Mouse (Mus musculus): ENCODE results near the gene Myb. TPM values are rescaled to one million over a fixed set of nuclear protein-coding genes. Genes with fewer than 3 reads are reported as not detected.

Gene Myb
- polyA plus RNA-seq, 1 experiment from 2014 or later: 0.87 TPM

DNA sequence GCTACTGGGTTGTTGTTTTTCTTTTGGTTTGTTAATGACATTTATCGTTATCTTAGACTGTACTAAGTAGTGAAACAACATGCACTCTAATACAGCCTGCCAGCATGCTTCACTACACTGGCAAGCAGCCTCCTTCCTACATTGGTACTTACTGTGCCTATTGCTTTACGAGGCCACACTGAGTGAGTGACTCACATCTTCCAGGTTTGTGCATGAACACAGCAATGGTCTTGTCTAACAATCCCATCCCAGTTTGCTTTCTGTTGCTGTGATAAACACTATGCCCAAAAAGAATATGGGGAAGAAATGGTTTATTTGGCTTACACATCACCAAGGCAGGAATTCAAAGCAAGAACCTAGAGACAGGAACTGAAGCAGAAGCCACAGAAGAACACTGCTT is 55.6 kb downstream of the Myb start:
- no peak for ATAC-seq (ENCODE audit: low read depth)
- no peak overlapping the region for H3K4me2 ChIP-seq
- H3K9me3 ChIP-seq: no peaks in the 10 kb centered on the region
- H3K27me3 ChIP-seq: peaks cover 8% of the 10 kb centered on the region
- no peak overlapping the region for H3K4me3 ChIP-seq
- WGBS: 87% methylated on average over 2 of the region's 2 CpGs
- 0 out of 2 replicates have a peak, but pooled peaks cover 8% of the 10 kb centered on the region for H3K4me1 ChIP-seq (replicated peaks)
- H3K36me3 ChIP-seq: no peaks in the 10 kb centered on the region
- no peak overlapping the region for H3K9ac ChIP-seq
- H3K27ac ChIP-seq (replicated peaks): no peak overlapping the region

DNA sequence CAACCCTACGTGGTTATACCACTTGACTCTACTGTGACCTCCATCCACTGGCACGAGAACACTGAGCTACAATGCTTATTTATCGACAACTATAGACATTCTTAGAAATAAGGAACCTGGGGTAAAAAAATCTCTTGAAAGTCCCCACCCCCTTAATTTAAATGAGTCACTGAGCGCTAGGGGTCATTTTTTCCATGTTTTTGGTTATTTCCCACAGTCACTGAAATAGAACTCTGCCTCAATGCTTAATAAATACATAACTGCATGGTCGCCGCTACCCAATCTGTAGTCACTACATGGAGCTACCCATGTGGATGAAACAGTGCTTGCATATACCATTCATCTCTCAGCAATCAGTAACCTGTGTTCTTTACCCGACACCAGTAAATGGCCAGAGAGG is 58.1 kb downstream of the Myb start:
- 0 out of 2 replicates have a peak, but pooled peaks cover 8% of the 10 kb centered on the region for H3K4me1 ChIP-seq (replicated peaks)
- no peak overlapping the region for H3K4me3 ChIP-seq
- no peak overlapping the region for H3K27ac ChIP-seq (replicated peaks)
- ATAC-seq (ENCODE audit: low read depth): no peak
- no peaks in the 10 kb centered on the region for H3K9me3 ChIP-seq
- no peaks in the 10 kb centered on the region for H3K36me3 ChIP-seq
- H3K9ac ChIP-seq: no peak overlapping the region
- no peak overlapping the region for H3K4me2 ChIP-seq
- WGBS: 83% methylated on average over 7 of the region's 7 CpGs
- H3K27me3 ChIP-seq: peaks cover 8% of the 10 kb centered on the region

DNA sequence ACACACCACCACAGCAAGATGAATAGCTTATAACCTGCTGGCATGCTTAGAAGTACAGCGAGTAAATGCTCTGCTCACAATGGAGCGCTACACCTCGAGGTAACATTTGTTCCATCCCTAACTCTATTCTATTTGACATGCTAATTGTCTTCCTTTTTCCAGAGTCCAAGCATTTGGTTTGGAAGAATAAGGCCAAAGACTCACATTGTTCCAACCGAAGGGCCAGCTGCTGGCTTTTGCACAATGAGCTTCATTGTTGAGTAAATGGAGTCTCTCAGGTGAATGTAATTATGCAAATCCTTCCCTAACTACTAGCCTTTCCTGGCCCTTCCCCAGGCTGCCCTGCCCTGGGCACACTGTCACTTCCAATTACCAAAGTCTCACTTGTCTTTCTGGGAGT is 58.8 kb downstream of the Myb start:
- Histone ChIP-seq H3K4me1 (replicated peaks) (0 out of 2 replicates have a peak, but pooled peaks cover 8% of the 10 kb centered on the region), H3K4me3 (no peak overlapping the region), H3K9me3 (no peaks in the 10 kb centered on the region), H3K36me3 (no peaks in the 10 kb centered on the region), H3K27ac (replicated peaks) (no peak overlapping the region), H3K4me2 (no peak overlapping the region), H3K27me3 (peaks cover 8% of the 10 kb centered on the region), H3K9ac (no peak overlapping the region)
- 4% methylated on average over 4 of the region's 4 CpGs for WGBS
- ATAC-seq (ENCODE audit: low read depth): no peak

DNA sequence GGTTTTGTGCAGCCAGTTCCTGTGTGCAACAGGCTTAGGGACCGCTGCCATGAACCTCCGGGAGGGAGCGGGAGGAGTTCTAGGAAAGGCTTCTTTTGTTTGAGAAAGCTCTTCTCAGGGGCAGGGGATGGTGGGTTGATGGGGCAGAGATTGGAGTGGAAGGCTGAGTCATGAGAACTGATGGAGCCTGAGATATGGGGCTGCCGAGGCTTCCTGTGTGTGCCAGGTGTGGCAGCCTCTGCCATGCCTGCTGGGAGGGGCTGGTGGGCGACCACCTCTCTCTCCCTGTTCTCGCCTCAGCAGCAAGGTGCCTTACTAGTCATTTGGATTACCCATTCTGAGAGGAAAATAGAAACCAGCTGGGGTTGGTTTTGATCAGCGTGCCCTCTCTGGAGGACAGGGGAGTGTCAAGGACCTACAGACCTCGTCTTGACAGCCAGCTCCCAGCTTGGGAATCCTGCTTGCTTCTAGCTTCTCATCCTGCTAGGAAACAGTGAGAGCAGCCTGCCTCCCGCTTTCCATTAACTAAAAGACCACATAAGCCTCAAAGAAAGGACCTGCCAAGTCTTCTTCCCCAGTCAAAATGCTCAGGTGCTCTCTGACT is 60.0 kb downstream of the Myb start:
- no peak for ATAC-seq (ENCODE audit: low read depth)
- Histone ChIP-seq H3K4me2 (no peak overlapping the region), H3K4me3 (no peak overlapping the region), H3K9ac (no peak overlapping the region), H3K9me3 (no peaks in the 10 kb centered on the region), H3K36me3 (no peaks in the 10 kb centered on the region), H3K4me1 (replicated peaks) (0 out of 2 replicates have a peak, but pooled peaks cover 8% of the 10 kb centered on the region), H3K27ac (replicated peaks) (no peak overlapping the region), H3K27me3 (peaks cover 8% of the 10 kb centered on the region)
- 53% methylated on average over 9 of the region's 9 CpGs for WGBS

DNA sequence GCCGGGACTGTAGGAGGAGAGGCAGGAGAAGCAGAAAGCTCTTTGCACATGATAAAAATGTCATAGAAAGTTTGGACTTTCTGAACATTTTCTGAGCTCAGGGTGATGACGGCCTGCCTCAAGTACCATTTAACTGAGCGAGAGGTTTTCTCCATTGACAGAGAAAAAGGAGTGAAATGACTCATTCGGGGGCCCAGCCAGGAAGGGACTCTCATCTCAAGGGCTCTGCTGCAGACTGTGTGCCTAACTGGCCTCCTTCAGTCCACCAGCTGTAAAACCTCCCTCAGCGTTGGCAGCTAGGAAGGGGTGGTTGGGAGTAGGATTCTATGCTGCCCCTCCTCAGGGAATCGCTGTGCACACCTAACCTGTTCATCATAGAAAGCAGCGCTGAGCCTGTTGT is 61.3 kb downstream of the Myb start:
- 82% methylated on average over 7 of the region's 7 CpGs for WGBS
- no peak overlapping the region for H3K4me3 ChIP-seq
- H3K27ac ChIP-seq (replicated peaks): no peak overlapping the region
- no peak for ATAC-seq (ENCODE audit: low read depth)
- H3K9me3 ChIP-seq: no peaks in the 10 kb centered on the region
- H3K36me3 ChIP-seq: no peaks in the 10 kb centered on the region
- no peak overlapping the region for H3K9ac ChIP-seq
- 0 out of 2 replicates have a peak, but pooled peaks cover 8% of the 10 kb centered on the region for H3K4me1 ChIP-seq (replicated peaks)
- peaks cover 8% of the 10 kb centered on the region for H3K27me3 ChIP-seq
- no peak overlapping the region for H3K4me2 ChIP-seq

DNA sequence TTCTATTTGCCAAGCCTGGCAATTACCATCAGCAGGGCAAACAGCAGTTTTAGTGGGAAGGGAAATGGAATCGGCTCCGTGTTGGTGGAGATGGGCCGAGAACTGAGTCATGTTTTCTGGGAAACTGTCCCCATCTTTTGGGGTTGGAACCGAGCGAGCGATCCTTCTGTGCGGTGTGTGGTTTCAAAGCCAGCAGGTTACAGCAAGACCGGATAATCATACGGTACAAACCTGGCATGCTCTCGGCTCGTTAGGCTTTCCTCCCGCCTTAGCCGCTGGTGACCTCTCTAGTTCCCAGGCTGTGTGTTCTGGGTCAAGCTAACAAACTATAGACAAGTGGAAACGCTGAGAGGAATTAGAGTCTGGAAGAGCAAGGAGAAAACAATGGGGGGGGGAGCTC is 65.2 kb downstream of the Myb start:
- ATAC-seq (ENCODE audit: low read depth): no peak

DNA sequence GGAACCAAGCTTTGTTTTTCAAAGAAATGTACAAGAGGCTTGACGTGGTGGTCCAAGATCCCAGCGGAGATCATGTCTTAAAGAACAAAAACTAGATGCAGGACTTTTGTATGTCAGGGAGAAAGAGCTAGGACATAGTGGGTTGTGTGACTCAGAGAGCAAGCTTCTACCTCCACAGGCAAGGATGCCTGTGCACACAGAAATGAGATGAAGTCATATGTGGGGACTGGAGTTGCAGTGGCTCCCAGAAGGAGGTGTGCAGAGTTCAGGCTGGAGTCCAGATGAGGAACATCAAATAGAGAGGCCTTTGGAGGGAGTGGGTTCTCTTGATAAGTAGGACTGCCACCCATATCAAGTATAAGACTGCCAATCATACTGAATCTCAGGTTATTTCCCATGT is 65.9 kb downstream of the Myb start:
- no peak for ATAC-seq (ENCODE audit: low read depth)
- no peaks in the 10 kb centered on the region for H3K27me3 ChIP-seq

More for the DNA sequence above, 65.2 kb downstream of the Myb start:
- 89% methylated on average over 14 of the region's 14 CpGs for WGBS
- H3K36me3 ChIP-seq: no peaks in the 10 kb centered on the region
- H3K4me1 ChIP-seq (replicated peaks): no peaks in the 10 kb centered on the region
- H3K4me2 ChIP-seq: no peak overlapping the region
- H3K9me3 ChIP-seq: no peaks in the 10 kb centered on the region
- H3K9ac ChIP-seq: no peak overlapping the region
- no peak overlapping the region for H3K4me3 ChIP-seq
- H3K27me3 ChIP-seq: no peaks in the 10 kb centered on the region
- H3K27ac ChIP-seq (replicated peaks): no peak overlapping the region

DNA sequence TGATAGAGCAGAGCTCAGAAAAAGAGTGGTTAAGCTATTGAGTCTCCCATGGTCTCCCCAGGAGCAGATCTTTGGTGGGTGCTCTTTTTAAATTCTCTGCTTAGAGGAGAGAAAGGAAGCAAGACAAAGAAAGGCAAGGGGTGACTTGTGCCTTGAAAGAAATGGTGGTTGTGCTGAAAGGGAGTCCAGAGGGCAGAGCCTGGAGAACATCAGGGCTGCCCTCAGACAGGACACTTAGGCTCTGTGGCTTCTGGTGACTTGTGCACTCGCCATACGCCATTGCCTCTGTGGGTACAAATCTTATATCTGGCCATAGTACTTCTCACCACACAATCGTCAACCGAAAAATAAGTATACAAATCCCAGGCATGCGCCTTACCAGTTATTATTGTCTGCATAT is 67.5 kb downstream of the Myb start:
- Histone ChIP-seq H3K4me2 (no peak overlapping the region), H3K36me3 (no peaks in the 10 kb centered on the region), H3K27ac (replicated peaks) (no peak overlapping the region), H3K9ac (no peak overlapping the region), H3K9me3 (no peaks in the 10 kb centered on the region), H3K27me3 (no peaks in the 10 kb centered on the region), H3K4me1 (replicated peaks) (no peaks in the 10 kb centered on the region), H3K4me3 (no peak overlapping the region)
- no peak for ATAC-seq (ENCODE audit: low read depth)
- WGBS: 94% methylated on average over 5 of the region's 5 CpGs

More for the DNA sequence above, 65.9 kb downstream of the Myb start:
- H3K4me3 ChIP-seq: no peak overlapping the region
- H3K36me3 ChIP-seq: no peaks in the 10 kb centered on the region
- H3K9ac ChIP-seq: no peak overlapping the region
- no peak overlapping the region for H3K27ac ChIP-seq (replicated peaks)
- no peak overlapping the region for H3K4me2 ChIP-seq
- whole genome bisulfite sequencing: 93% methylated on average over 2 of the region's 2 CpGs
- no peaks in the 10 kb centered on the region for H3K9me3 ChIP-seq
- H3K4me1 ChIP-seq (replicated peaks): no peaks in the 10 kb centered on the region

DNA sequence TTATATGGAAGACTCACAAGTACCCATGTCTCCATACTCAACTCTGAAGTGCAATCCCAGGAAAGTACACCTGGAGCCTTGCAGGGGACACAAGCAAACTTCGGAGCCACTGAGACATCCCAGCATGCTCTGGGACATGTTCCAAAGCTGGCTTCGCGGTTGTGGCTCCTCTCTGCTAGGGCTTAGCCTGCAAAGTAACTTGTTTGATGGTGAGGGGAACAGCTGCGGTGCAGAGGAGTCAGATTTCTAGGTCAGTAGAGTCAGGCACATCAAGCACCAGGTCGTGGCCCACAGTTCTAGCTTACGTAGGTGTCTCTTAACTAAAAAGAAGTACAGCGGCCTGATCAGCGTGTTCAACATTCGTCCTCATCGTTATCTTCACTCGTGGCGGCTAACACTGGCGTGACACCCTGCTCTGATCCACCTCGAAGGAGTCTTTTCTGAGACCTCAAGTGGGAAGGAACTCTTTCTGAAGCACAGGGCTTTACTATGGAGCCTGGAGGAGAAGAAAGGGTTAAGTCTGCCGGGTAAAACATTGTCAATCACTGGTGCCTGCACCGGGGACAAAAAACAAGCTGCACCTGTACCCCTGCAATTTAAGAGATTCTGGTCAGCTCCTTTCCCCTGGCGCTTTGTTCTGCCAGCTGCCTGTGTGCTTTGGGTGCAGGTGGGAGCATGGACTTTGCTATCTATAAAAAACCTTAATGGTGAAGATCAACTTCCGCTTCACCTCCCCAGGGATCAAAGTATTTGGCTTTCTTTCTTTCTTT is 68.1 kb downstream of the Myb start:
- 66% methylated on average over 18 of the region's 18 CpGs for WGBS
- H3K36me3 ChIP-seq: no peaks in the 10 kb centered on the region
- H3K27ac ChIP-seq (replicated peaks): no peak overlapping the region
- no peak overlapping the region for H3K9ac ChIP-seq
- H3K4me3 ChIP-seq: no peak overlapping the region
- peaks cover 6% of the 10 kb centered on the region; the same call in 1 of the 2 replicates for H3K4me1 ChIP-seq (replicated peaks)
- H3K4me2 ChIP-seq: no peak overlapping the region
- no peaks in the 10 kb centered on the region for H3K27me3 ChIP-seq
- no peaks in the 10 kb centered on the region for H3K9me3 ChIP-seq
- no peak for ATAC-seq (ENCODE audit: low read depth)

DNA sequence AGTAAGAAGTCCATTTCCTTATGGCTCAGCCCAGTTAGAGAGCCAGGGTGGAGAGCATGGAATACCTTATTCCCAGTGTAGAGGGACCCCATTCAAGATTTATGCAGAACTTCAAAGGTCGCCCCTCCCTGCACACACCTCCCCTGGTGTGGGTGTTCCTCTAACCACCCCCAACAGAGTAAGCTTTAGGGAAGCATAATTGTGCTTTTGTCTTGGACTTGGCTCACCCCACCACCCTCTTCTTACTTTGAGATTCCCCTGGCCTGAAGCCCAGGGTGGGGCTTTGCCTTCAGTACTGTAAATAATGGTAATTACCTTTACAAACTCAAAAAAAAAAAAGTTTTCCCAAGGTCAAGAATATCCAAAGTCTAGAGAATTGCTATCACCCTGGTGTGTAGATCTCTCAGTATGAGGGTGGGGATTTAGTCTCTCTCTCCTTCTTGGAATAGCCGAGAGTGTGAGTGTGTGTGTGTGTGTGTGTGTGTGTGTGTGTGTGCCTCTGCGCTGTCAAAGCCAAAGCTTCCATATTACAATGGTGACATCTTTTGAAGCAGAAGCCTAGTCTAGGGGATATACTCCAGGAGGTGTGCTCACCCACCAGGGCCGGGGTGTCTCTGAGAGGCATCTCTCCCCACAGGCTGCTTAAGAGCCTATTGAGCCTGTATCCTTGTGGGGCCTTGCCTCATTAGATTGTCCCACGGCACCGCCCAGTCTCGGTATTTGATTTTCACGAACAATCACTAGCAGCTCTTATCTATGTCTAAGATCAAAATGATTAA is 69.7 kb downstream of the Myb start:
- Histone ChIP-seq H3K4me3 (no peak overlapping the region), H3K27me3 (no peaks in the 10 kb centered on the region), H3K36me3 (no peaks in the 10 kb centered on the region), H3K4me1 (replicated peaks) (peaks cover 6% of the 10 kb centered on the region; the same call in 1 of the 2 replicates), H3K9me3 (no peaks in the 10 kb centered on the region), H3K9ac (no peak overlapping the region), H3K27ac (replicated peaks) (no peak overlapping the region), H3K4me2 (no peak overlapping the region)
- 80% methylated on average over 8 of the region's 8 CpGs for WGBS
- ATAC-seq (ENCODE audit: low read depth): no peak

DNA sequence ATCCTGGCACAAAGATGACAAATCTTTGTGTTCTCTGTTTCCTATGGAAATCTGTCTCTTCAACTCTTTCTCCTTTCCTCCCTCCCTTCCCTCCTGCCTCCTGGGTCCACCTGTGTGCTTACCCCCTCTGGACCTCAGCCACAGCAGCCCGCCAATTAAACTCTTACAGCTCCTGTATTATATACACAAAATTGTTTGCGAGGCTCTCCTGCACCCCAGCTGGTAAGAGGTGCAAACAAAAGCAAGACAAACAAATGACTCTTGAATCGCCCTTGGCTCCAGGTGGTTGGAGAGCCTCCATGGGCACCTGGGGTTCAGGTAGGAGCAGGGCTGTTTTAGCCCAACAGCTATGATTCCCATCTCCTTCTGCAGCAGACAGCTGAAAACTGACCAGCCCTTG is 71.2 kb downstream of the Myb start:
- H3K27me3 ChIP-seq: 0 out of 2 replicates have a peak, but pooled peaks cover under 1% of the 10 kb centered on the region
- ATAC-seq (ENCODE audit: low read depth): no peak
- H3K4me2 ChIP-seq: no peak overlapping the region
- peaks cover 6% of the 10 kb centered on the region; the same call in 1 of the 2 replicates for H3K4me1 ChIP-seq (replicated peaks)
- H3K36me3 ChIP-seq: no peaks in the 10 kb centered on the region
- no peak overlapping the region for H3K9ac ChIP-seq
- whole genome bisulfite sequencing: 85% methylated on average over 3 of the region's 3 CpGs
- no peaks in the 10 kb centered on the region for H3K9me3 ChIP-seq
- no peak overlapping the region for H3K27ac ChIP-seq (replicated peaks)
- H3K4me3 ChIP-seq: no peak overlapping the region

DNA sequence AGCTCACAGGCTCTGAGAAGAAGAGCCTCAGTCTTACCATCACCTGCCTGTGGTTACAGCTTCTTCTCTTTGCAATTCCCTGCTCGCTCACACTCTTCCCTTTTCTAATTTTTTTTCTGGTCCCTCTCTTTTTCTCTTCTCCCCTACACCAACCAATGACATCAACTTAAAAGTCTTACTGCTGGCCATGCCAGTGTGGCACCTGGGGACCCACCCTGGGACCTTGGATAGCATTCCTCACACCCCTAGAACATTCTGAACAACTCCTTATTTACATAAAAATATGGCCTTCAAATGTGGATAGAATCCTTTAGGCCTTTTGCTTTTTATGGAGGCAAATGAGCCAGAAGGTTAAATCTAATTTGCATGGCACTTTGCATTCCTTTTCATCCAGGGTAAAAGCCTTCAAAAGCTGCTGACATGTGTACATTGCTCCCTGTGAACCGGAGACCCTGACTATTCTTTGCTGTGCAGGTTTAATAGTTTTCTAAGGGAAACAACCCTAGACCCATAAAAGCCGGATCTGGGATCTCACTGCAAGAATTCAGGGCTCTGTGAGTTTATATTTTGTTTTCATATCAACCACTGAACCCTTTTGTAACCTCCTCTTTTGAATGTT is 73.1 kb downstream of the Myb start:
- Histone ChIP-seq H3K27me3 (0 out of 2 replicates have a peak, but pooled peaks cover 3% of the 10 kb centered on the region), H3K9me3 (no peaks in the 10 kb centered on the region), H3K27ac (replicated peaks) (no peak overlapping the region), H3K36me3 (no peaks in the 10 kb centered on the region), H3K4me2 (no peak overlapping the region), H3K4me3 (no peak overlapping the region), H3K4me1 (replicated peaks) (peaks cover 18% of the 10 kb centered on the region; the same call in 1 of the 2 replicates), H3K9ac (no peak overlapping the region)
- ATAC-seq (ENCODE audit: low read depth): no peak
- WGBS: 22% methylated on average over 3 of the region's 3 CpGs
